9 mouse cellular contexts compared by ENCODE assay signal in the genomic region with DNA sequence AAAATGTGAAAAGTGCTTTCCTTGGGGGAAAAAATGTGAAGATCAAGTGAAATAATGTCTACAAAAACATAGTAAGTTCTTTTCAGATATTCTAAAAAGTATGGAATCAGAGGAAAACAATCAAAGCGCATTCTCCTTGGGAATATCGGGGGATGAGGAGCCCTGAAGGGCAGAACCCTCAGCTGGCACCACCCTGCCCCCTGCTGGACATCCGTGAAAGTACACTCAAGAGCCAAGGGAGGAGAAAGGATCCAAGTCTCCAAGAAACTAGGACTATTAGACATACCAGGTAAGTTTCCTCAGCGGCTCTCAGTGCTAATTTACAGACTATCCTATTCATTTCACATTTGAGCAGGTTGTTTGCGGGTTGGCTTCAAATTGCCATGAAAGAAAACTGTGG. TPM values are rescaled to one million over a fixed set of nuclear protein-coding genes. Genes with fewer than 3 reads are reported as not detected.
DNase-seq lines count a peak whose midpoint lies in the region; ATAC-seq lines count a peak whose summit lies in the region.
"Had no signal": no experiment of that assay in that cellular context is flagged by ENCODE, and none has a peak within 500 bp of the region (broad histone marks: within the 10 kb centered on the region; RNA-seq: fewer than 3 reads in every experiment).

No protein-coding gene starts in this region.

- no peak overlapping the region for H3K4me3 ChIP-seq in heart, embryonic 10.5 days
- H3K4me3 ChIP-seq: lung, embryonic 15.5 days had no signal

- 0 out of 2 replicates have a peak, but pooled peaks have one; percentile 62 for ATAC-seq in megakaryocyte-erythroid progenitor cell, adult 5-6 weeks (replicated peaks; ENCODE audit: low FRiP score, low TSS enrichment, poor library complexity, severe bottlenecking)

- H3K27ac ChIP-seq in heart, embryonic 10.5 days, result no peak overlapping the region

- WGBS in heart, embryonic 10.5 days, result 18% methylated on average over 5 of the region's 5 CpGs

- H3K4me1 ChIP-seq in heart, embryonic 10.5 days, result peaks cover 31% of the 10 kb centered on the region

- H3K36me3 ChIP-seq in heart, embryonic 10.5 days, result no peaks in the 10 kb centered on the region
- H3K36me3 ChIP-seq: lung, embryonic 15.5 days had no signal

- intact Hi-C loops in gastrocnemius, postnatal 14 days (cut with DNase I; ENCODE audit: low total_unique reads), result no loop called here

- peak; percentile 37 for DNase-seq in heart, adult 8-10 months (ENCODE audit: low spot score)
- no peak for DNase-seq in heart, embryonic 10.5 days (ENCODE audit: low spot score)
- peak; percentile 24 for DNase-seq in T-cell, adult 2 months (ENCODE audit: low spot score)
- DNase-seq in cerebellum, postnatal 36 days, result peak; percentile 66 to 69
- peak; percentile 63 for DNase-seq in gastrocnemius, postnatal 14 days
- peak; percentile 79 to 94 for DNase-seq in layer of hippocampus, postnatal 25 days (ENCODE audit: extremely low spot score in 1 of 2, low spot score in 1 of 2)
- DNase-seq in testis, postnatal 10 days (ENCODE audit: low spot score), result peak; percentile 90

- H3K9me3 ChIP-seq in heart, embryonic 10.5 days, result no peaks in the 10 kb centered on the region
- H3K9me3 ChIP-seq: lung, embryonic 15.5 days had no signal

- no peaks in the 10 kb centered on the region for H3K27me3 ChIP-seq in heart, embryonic 10.5 days (ENCODE audit: insufficient read depth, poor library complexity, severe bottlenecking)
- H3K27me3 ChIP-seq: lung, embryonic 15.5 days had no signal

RNA-seq across cellular contexts. Expression of a gene that starts 28.8 kb away (rescaled TPM):
- 100 to 1,000 TPM; 140 to 171 (median 168) TPM for total RNA-seq in heart, adult 8-10 months (2022)
- 38.6 and 68.6 TPM in 2 replicates for polyA plus RNA-seq in heart, embryonic 10.5 days (2016; fragmentation: Nextera tagmentation; extraction: Ambion mirVana)
- 100 to 1,000 TPM; 103 to 105 TPM for total RNA-seq in gastrocnemius, postnatal 14 days (2021)
- total RNA-seq in layer of hippocampus, postnatal 25 days (2021), result 10 to 100 TPM; 41.8 to 57.7 TPM
- not detected in 2 replicates for total RNA-seq in megakaryocyte-erythroid progenitor cell, adult 5-6 weeks (2014; fragmentation: Nextera tagmentation)
- 0.38 TPM in 1 of 2 replicates, not detected in the other for total RNA-seq in megakaryocyte-erythroid progenitor cell, adult 5-6 weeks (2017)

Comparison
In these comparisons a context has a peak if more than half of its experiments do, and no peak if none do; other contexts are left out.
1. RNA of a gene that starts 28.8 kb away (total RNA-seq): 140 to 171 TPM in heart, adult 8-10 months, 103 to 105 TPM in gastrocnemius, postnatal 14 days and 41.8 to 57.7 TPM in layer of hippocampus, postnatal 25 days; 0.38 TPM in megakaryocyte-erythroid progenitor cell, adult 5-6 weeks; every median in the first group is over 10 times any median in the second.